Mouse (Mus musculus): ENCODE data around the gene Ddi2. TPM values are rescaled to one million over a fixed set of nuclear protein-coding genes. Genes with fewer than 3 reads are reported as not detected.

The Ddi2 gene
- total and polyA plus RNA-seq, 3 experiments: 8.7 to 29.4 (median 28.6) TPM

DNA sequence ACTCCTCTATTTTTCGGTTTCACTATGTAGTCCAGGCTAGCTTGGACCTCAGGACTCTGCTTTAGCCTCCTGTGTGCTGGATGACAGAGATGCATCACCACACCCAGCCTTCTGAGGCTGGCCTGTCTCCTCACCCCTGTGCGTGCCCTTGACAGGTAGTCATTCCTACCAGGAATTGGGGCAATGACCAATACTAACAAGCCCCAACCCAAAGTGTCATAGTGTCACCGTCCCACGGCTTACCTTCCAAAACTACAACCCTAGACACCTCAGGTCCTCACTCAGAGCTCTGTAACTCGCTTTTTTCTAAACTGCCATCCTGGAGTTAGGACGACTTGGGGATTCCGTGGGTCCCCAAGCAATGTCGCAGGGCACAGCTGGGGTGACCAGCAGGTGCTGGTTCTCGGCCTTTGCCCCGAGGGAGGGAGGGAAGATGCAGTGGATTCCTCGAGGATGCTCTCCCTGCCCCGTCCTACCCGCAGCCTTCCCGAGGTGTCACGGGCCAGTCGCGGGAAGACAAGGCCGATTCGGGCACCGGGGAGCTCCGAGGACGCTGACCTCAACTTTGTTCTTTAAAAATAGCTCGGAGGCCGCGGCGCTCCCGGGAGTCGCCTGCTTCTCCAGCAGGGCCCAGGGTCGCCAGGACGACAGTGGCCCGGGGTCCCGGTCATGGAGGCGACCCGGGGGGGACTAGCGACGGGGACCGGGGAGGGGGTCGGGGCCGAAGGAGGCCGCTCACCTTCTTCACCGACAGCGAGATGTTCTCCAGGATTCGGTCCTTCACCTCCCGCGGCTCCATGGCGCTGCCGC, 59.9 kb downstream of the Ddi2 start:
- Histone ChIP-seq H3K27me3 (ENCODE audit: control insufficient read depth, insufficient read depth, low read length) (no peaks in the 10 kb centered on the region), H3K4me1 (ENCODE audit: control insufficient read depth, insufficient read depth, low read length) (peaks cover 10% of the 10 kb centered on the region), H3K9ac (ENCODE audit: low read depth, low read length) (peak overlapping the region; percentile 79), H3K79me2 (replicated peaks; ENCODE audit: control insufficient read depth, insufficient read depth, low read length) (peaks cover 6% of the 10 kb centered on the region), H3K4me3 (peak overlapping the region; percentile 73), H3K27ac (peak overlapping the region; percentile 88), H3K36me3 (ENCODE audit: control insufficient read depth, insufficient read depth, low read length) (peaks cover 5% of the 10 kb centered on the region)
- 2% methylated on average over 47 of the region's 47 CpGs for WGBS
- peak; percentile 66 to 69 for DNase-seq
- intact Hi-C loops (cut with DNase I): no loop called here
- TF ChIP-seq EP300 (IDR thresholded peaks at IDR 0.05; ENCODE audit: insufficient read depth, low read depth, low read length): 0 out of 2 replicates have a peak, but pooled peaks have one; percentile 24
- no peak for TF ChIP-seq CTCF (IDR thresholded peaks at IDR 0.05)

DNA sequence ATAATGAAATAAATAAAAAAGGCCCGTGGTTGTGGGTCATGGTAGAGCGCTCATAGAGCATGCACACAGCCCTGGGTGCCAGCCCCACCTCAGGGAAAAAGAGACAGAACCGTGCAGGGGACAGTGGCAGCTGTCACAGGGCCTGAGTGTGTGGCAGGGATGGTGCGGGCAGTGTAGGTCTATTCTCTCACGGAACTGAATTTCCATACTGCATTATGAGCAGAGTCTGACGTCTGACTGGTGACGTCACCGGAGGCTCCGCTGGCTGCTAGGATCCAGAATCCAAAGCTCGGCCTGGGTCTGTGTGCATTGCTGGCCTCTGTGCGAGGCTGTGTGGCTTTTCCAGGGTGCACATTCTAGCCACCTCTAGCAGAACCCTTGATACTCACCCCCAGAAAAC, 62.3 kb downstream of the Ddi2 start:
- Histone ChIP-seq H3K9ac (ENCODE audit: low read depth, low read length) (no peak overlapping the region), H3K79me2 (replicated peaks; ENCODE audit: control insufficient read depth, insufficient read depth, low read length) (peaks cover 6% of the 10 kb centered on the region), H3K27ac (no peak overlapping the region), H3K27me3 (ENCODE audit: control insufficient read depth, insufficient read depth, low read length) (no peaks in the 10 kb centered on the region), H3K4me3 (no peak overlapping the region), H3K36me3 (ENCODE audit: control insufficient read depth, insufficient read depth, low read length) (peaks cover 5% of the 10 kb centered on the region), H3K4me1 (ENCODE audit: control insufficient read depth, insufficient read depth, low read length) (peaks cover 17% of the 10 kb centered on the region)
- WGBS: 82% methylated on average over 11 of the region's 11 CpGs
- no peak for DNase-seq
- TF ChIP-seq EP300 (IDR thresholded peaks at IDR 0.05; ENCODE audit: insufficient read depth, low read depth, low read length): no peak
- TF ChIP-seq CTCF (IDR thresholded peaks at IDR 0.05): no peak
- TF ChIP-seq POLR2A (IDR thresholded peaks at IDR 0.05; ENCODE audit: insufficient read depth, low read depth, low read length): no peak
- intact Hi-C loops (cut with DNase I): no loop called here

- Histone ChIP-seq H3K36me3 (ENCODE audit: control insufficient read depth, insufficient read depth, low read length) (peaks cover 5% of the 10 kb centered on the region), H3K4me1 (ENCODE audit: control insufficient read depth, insufficient read depth, low read length) (peaks cover 15% of the 10 kb centered on the region), H3K4me3 (no peak overlapping the region), H3K79me2 (replicated peaks; ENCODE audit: control insufficient read depth, insufficient read depth, low read length) (peaks cover 6% of the 10 kb centered on the region), H3K27ac (no peak overlapping the region), H3K27me3 (ENCODE audit: control insufficient read depth, insufficient read depth, low read length) (no peaks in the 10 kb centered on the region), H3K9ac (ENCODE audit: low read depth, low read length) (no peak overlapping the region)
- no peak for DNase-seq
- no peak for TF ChIP-seq EP300 (IDR thresholded peaks at IDR 0.05; ENCODE audit: insufficient read depth, low read depth, low read length)
- peak; percentile 44 for TF ChIP-seq CTCF (IDR thresholded peaks at IDR 0.05)
- 59% methylated on average over 4 of the region's 4 CpGs for WGBS
- intact Hi-C loops (cut with DNase I): no loop called here
Observed at GRCm38 (mm10) chr4:141659739-141660138, 63.5 kb downstream of the Ddi2 start.

DNA sequence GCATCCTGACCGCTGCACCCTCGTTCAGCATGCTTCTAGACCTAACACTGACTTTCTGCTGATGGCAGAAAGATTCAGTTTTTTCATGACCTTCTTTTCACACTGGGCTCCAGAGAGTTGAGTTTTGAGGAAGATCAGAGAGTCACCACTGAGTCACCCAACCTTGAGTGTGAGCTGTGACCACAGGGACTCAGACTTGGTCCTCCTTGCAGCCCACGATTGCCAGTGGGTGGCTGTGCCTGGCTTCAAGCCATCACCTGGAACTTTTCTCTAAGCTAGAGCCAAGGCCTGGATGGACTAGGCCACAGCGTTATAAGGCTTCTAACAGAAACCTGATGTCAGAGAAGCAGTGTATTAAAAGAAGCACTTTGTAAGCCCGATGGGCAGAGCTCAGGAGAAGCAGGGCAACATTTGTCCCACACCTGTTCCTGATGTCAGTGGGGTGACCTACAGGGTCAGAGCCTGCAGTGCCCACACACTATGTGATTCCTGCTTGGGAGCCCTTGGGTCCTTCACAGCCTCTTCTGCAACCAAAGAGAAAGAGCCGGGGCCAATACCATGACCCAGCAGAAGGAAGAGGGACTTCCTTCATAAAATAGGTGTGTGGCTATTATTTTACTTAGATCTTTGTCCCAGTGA, 64.3 kb downstream of the Ddi2 start:
- Histone ChIP-seq H3K27ac (peak overlapping the region; percentile 41), H3K4me3 (no peak overlapping the region), H3K9ac (ENCODE audit: low read depth, low read length) (no peak overlapping the region), H3K36me3 (ENCODE audit: control insufficient read depth, insufficient read depth, low read length) (peaks cover 5% of the 10 kb centered on the region), H3K79me2 (replicated peaks; ENCODE audit: control insufficient read depth, insufficient read depth, low read length) (peaks cover 6% of the 10 kb centered on the region), H3K27me3 (ENCODE audit: control insufficient read depth, insufficient read depth, low read length) (no peaks in the 10 kb centered on the region), H3K4me1 (ENCODE audit: control insufficient read depth, insufficient read depth, low read length) (peaks cover 16% of the 10 kb centered on the region)
- intact Hi-C loops (cut with DNase I): no loop called here
- DNase-seq: no peak
- TF ChIP-seq CTCF (IDR thresholded peaks at IDR 0.05) (no peak), EP300 (IDR thresholded peaks at IDR 0.05; ENCODE audit: insufficient read depth, low read depth, low read length) (no peak), POLR2A (IDR thresholded peaks at IDR 0.05; ENCODE audit: insufficient read depth, low read depth, low read length) (no peak)
- WGBS: 63% methylated on average over 6 of the region's 6 CpGs

- no peaks in the 10 kb centered on the region for H3K27me3 ChIP-seq (ENCODE audit: control insufficient read depth, insufficient read depth, low read length)
Observed at GRCm38 (mm10) chr4:141656932-141657331, 66.3 kb downstream of the Ddi2 start.

More at GRCm38 (mm10) chr4:141656932-141657331, 66.3 kb downstream of the Ddi2 start:
- Histone ChIP-seq H3K27ac (peak overlapping the region; percentile 75), H3K9ac (ENCODE audit: low read depth, low read length) (no peak overlapping the region), H3K4me1 (ENCODE audit: control insufficient read depth, insufficient read depth, low read length) (peaks cover 16% of the 10 kb centered on the region), H3K36me3 (ENCODE audit: control insufficient read depth, insufficient read depth, low read length) (peaks cover 3% of the 10 kb centered on the region), H3K79me2 (replicated peaks; ENCODE audit: control insufficient read depth, insufficient read depth, low read length) (peaks cover 3% of the 10 kb centered on the region), H3K4me3 (no peak overlapping the region)
- TF ChIP-seq POLR2A (IDR thresholded peaks at IDR 0.05; ENCODE audit: insufficient read depth, low read depth, low read length) (no peak), CTCF (IDR thresholded peaks at IDR 0.05) (no peak), EP300 (IDR thresholded peaks at IDR 0.05; ENCODE audit: insufficient read depth, low read depth, low read length) (no peak)
- 66% methylated on average over 8 of the region's 8 CpGs for WGBS
- intact Hi-C loops (cut with DNase I): no loop called here
- DNase-seq: no peak
